Mouse (Mus musculus) gastrocnemius, postnatal 14 days (tissue): ENCODE data around the gene Zmiz1. TPM values are rescaled to one million over a fixed set of nuclear protein-coding genes. Genes with fewer than 3 reads are reported as not detected.
A peak's percentile ranks its signal among the peaks of the same experiment; 100 is the strongest.

ENCODE experiments used
- DNase-seq: peaks from one replicate; pipeline ENCODE4 v3.0.0; 2021; ENCODE audit warnings: mixed read lengths
- intact Hi-C: fragments of 180-260 bp; cut with DNase I; formaldehyde crosslinking; loops from one replicate; pipeline ENCODE4 v1.15.1; 2025; ENCODE audit warnings: low total_unique reads
- total RNA-seq, 2 experiments: library from RNA; stranded (reverse); gene quantifications; 2 replicates each; pipeline ENCODE4 v1.2.3; 2021

Gene Zmiz1
- total RNA-seq, 2 experiments from 2014 or later, result 30.3 to 36.0 TPM

DNA sequence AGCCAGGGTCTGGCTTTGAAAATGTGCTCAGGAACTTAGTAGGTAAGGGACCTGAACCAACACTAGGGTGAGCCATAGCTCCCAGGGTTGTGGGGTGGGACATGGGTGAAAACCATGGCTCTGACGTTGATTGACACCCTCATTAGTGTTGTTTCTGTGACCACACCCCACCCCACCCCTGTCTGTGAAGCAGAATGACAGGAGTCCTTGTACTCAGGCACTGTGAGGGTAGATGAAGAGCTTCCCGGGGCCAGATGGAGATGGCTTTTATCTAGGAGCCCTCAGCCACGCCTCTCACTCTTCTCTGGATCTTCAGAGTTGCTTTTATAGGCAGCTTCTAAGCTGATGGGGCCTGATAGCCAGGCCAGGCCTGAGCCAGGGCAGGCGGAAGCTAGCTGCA lies 63.4 kb downstream of the Zmiz1 start:
- intact Hi-C loops, result no loop called here
- DNase-seq, result no peak

DNA sequence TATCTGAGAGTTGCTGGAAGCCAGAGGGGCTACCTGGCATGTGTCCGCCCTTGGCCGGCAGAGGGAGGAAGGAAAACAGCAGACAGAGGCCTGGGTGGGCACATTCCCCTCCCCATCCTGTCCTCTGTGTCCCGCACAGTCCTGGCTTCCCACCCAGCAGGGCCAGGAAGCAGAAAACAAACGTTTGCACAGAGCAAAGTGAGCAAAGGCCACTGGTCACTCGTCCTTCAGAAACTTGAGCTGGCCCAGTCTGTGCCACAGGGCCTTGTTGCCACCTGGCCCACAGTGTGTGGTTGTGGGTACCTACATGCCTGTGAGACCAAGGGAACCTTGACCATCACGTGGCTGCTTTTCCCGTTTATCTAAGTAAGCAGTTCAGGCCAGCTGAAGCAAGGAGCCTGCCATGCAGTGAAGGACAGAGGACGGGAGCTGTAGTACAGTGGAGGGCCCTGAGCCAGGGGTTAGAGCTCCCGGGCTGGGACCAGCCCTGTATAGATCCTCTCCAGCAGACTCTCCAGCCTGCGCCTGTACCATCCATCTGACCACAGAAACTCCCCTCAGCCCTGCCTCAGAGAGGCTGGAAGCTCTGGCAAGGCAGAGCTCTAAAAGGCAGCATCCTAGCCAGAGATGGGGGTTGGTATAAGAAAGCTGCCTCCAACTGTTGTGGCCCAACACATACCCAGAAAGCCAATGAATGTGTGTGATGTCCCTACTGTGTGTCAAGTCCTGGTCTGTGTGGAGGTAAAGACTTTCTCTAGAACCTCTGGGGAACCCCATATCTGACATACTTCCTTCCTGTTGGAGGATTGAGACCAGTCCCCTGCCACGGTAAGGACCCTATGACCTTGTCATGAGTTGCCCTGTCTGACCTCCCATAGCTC lies 64.5 kb downstream of the Zmiz1 start:
- intact Hi-C loops, result no loop called here
- DNase-seq, result no peak

DNA sequence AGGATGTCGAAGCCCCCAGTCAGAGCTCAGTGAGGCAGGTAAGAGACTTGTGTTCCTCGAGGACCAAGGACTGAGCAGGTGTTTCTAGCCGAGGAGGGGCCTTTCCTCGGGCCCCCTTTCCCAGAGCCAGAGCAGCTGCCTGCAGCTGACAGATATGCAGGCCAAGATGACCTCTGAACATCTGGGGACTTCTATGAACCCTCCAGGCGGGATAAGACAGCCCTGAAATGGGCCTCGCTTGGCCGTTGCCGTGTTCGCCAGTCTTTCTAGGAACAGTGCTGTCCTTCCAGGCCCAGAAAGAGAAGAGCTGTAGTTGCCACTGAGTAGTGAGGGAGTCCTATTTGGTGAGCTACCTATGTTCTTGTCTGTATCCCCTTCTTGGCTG lies 65.1 kb downstream of the Zmiz1 start:
- DNase-seq, result no peak
- intact Hi-C loops, result no loop called here

DNA sequence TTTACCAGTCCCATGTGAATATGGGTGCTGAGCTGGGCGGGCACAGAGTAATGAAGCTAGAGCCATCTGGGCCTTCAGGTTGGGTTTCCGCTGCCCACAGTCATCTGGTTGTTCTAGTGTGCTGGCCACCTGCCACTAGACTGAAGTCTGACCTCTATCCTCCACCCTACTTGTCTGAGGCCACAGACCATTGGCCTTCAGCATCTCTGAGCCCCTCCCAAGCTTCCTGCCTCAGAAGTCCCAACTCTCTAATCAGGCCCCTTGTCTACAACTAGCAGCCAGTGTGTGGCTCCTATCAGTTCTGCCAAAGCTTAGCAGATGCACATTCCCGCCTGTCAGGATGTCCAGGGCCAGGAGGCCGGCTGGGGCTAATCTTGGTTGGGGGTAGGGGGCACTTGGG lies 65.9 kb downstream of the Zmiz1 start:
- no peak for DNase-seq
- intact Hi-C loops, result no loop called here

DNA sequence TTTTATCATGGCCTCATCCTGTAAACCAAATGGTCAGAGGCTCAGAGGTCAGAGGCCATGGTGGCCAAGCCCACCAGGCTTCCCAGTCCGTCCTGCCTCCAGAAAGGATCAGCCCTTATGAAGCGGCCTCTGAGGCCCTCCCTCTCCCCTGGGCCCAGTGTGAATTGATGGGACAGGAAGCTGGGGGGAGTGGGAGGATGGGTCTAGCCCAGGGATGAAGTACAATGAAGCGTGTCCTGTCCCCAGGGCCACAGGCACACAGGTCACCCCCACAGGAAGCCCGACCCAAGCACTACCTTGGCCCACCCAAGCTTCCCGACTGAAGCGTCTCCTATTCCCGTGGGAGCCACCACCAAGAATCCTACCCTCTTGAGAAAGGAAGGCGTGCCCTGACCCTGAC lies 66.7 kb downstream of the Zmiz1 start:
- no peak for DNase-seq
- intact Hi-C loops, result no loop called here

DNA sequence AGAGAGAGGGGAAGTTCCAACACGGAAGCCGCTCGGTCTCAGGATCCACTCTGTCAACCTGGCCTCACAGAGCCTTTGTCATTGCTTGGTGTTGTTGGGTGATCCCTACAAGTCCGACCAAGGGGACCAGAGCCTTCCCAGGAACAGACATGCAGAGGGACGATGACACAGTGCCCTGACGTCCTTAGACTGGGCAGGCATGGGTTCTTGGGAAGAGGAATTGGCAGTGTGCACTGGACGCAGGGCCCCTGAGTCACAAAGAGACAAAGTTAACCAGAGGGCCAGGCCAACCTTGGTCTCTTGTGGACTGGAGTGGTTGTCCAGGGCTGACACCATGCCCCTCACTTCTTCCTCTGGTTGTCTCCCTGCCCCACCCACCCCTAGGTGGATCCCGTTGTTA lies 67.9 kb downstream of the Zmiz1 start:
- DNase-seq, result no peak
- intact Hi-C loops, result no loop called here

DNA sequence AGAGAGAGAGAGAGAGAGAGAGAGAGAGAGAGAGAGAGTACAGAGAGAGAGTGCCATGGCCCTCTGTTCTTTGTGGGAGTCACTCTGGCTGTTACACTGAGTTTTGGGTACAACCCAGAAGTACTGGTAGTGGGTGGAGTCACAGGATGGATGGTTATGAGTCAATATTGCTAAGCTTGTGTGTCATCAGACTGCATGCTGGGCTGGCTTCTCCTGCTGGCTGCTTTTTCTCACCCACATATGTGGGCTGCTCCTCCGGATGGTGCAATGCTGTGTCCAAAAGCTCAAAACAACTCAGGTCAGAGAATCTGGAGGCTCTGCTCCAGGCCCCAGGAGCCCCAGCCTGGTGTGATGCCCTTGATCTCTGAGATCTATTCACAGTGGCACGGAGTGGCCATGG lies 68.3 kb downstream of the Zmiz1 start:
- intact Hi-C loops, result no loop called here
- DNase-seq, result no peak

DNA sequence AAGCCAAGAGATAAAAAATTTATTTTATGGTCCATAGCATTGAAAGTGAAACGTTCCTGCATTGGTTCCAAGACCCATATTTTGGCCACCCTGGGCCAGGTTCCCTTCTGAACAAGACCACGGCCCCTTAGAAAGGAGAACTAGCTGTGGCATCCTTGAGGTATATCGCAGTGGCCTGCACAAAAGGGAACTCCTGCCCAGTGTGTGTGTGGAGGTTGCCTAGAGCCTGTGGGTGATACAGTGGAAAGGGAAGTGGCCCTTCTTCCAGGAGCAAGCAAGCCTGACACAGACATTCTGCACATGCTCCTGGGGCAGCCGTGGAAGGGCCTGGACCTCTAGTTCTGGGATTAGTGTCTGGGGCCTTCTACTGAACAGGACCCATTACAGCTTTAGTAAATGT lies 71.4 kb downstream of the Zmiz1 start:
- intact Hi-C loops, result no loop called here
- DNase-seq, result no peak

DNA sequence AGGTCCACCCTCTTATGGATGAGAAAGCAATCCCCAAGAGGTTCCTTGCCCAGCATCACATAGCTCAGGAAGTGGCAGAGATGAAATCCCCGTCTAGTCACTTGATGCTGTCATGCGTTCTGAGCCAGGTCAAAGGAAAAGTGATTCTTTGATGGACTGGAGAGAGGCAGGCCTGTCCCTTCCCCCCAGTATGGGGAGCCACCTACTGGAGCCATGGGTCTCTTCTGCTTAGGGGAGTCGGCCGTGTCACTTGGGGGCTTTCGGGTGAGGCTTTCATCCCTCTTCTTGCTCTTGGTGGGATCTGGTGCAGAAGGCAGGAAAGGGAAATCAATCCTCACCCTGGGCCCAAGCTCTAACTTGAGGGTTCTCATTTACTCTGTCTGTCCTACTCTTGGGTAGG lies 71.8 kb downstream of the Zmiz1 start:
- DNase-seq, result no peak
- intact Hi-C loops, result no loop called here

DNA sequence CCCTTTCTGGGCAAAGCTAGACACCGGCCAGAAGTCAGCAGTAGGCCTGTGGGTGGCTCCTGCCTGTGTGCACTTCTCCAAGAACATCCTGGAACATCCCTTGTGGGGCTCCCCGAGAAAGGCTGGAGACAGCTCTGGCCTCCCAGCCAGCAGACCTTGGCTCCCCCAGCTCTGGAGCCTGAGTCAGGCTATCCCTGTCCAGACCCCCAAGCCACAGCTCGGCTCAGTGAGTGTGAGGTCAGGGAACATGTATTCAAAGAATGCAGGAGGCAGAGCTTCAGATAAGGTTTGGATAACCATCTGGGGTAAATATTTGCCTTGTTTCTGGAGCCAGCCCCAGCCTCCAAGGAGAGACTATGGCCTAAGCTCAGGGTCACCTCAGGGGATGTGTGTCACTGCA lies 74.0 kb downstream of the Zmiz1 start:
- DNase-seq, result no peak
- intact Hi-C loops, result no loop called here

DNA sequence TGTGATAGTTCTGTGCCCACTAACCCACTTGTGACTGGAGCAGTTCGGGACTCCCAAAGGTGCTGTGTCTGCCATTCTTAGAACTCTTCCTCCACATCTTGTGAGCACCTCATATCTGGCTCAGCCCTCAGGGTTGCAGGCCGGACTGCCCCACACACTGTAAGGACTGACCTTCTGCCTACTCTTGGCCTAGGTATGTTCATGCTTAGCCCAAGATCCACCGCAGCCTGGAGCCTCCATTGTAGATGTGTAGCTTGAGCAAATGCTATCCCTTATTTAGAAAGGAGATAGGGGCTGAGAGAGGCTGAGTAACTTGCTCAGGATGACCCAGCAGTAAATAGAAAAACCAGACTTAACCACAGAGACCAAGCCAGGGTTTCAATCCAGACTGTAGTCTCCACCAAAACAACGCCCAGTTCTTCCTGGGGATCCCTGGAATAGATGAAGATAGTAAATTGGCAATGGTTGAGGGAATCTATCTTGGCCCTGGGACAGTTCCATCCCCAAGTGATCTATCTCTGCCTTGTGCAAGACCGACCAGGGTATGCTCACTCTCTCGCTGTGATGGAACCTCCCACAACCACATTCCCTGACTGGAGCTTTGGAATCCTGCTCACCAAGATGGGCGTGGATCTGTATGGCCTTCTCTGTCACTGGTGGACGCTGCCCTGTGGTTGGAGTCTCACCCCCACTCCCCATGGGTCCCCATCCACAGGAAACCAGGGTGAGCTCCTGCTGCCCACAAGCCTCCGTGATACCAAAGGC lies 74.8 kb downstream of the Zmiz1 start:
- no peak for DNase-seq
- intact Hi-C loops, result no loop called here

DNA sequence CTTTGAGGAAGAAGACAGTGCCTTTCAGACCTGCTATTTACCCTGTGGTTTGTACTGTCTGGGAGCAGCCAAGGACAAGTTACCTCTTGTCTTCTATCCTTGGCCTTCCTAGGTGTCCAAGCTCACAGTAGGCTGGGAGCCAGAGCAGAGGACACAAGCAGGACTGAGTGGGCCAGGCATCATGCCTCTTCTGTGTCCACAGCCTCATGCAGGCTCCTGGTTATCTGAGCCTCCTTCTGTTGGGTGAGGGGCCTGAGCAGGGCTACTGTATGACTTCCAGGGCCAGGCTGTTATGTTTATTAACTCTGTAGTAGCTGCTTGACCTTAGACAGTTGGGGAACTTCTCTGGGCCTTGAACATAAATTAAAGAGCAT lies 75.4 kb downstream of the Zmiz1 start:
- intact Hi-C loops, result no loop called here
- no peak for DNase-seq

DNA sequence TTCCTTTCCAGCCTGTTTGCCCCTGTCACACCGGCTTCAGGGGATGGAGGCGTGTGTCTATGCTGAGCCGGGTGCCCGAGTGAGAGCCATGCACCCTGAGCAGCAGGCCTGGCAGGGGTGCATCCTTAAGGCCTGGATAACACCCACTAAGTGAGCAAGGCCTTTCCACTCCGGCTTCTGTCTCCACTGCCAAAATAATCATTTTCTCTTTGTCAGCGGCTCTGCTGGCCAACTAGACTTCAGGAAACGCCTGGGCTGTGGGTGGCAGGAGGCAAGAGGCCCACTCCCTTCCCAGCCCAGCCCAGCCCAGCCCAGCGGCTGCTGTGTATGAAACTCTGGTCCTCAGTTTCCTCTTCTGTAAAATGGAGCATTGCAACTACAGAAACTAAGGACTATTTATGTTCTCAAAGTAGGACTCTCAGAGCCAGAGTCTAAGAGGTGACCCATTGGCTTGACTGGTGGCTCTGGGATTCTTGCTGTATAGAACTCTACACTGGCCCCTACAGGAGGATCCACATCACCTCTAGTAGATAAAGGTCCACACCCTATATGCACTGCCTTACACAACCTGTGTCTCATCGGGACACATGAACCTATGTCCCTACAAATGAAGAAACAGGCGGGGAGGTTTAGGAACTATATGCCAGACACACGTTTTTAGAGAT lies 76.1 kb downstream of the Zmiz1 start:
- intact Hi-C loops, result no loop called here
- no peak for DNase-seq

DNA sequence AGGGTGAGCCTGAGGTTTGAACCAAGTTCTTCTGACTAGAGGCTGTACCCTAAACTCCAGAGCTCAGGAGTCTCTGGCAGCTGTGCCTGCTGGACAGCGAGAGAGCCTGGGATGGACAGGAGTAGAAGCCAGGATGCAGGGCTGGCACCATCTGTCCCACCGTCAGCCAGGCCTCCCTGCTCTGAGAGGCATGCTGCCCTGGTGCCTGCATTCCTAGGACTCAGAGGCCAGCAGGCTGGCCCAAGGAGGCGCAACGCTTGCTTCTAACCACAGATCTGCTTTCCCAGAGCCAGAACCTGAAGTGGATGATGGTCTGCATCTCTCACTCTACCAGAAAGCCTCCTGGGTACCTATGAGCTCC lies 76.6 kb downstream of the Zmiz1 start:
- intact Hi-C loops, result no loop called here
- peak; percentile 65 for DNase-seq

DNA sequence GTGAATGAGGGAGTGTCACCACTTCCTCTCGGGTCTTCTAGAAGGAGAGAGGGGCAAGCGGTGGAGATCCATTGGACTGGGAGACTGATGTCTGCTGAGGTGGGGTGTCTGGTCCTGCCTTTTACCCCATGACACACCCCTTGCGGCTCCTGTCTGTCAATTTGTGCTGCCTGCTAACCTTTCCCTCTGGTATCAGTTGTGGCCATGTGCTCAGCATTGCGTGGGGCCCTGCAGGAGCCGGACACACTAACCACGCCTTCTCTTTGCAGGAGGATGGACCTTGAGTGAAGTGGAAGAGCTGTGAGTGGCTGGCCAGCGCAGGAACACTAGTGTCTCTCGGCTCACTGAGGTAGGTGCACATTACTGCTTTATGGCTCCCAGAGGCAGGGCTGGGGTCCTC lies 77.5 kb downstream of the Zmiz1 start:
- no peak for DNase-seq
- intact Hi-C loops, result no loop called here

DNA sequence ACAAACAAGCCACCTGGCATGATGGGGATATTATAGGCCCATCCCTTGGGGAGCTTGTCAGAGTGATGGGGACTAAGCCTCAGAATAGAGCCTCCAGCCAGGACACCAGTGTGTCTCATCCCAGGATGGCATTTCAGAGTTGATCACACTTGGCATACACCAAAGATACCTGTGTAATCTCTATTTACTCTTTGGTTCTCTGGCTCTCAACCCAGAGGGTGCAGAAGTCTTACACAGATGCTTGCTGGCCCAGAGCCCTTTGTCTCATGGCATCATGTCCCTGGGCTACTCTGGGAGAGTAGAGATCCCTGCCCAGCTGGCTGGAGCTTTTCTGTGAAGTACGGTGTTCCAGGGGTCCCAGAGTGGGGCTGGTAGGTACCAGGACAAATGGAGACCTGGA lies 78.4 kb downstream of the Zmiz1 start:
- DNase-seq, result no peak
- intact Hi-C loops, result no loop called here

DNA sequence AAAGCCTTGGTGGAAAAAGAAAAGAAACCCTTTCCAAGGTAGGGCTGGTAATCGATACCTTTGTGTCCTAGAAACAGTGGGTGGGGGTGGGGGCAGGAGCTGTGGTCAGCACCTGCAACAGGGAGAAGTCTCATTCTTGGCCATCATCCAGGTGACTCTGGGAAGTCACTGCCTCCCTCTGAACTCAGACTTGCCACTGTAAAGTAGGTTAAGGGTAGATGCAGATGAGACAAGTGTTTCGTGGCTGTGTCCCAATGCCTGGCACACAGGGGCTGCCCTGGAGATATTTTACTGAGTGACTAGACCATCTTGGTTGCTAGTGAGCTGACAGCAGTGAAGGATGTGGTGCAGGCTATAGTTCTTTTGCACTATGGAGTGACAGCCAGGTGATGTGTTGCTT lies 79.5 kb downstream of the Zmiz1 start:
- intact Hi-C loops, result no loop called here
- DNase-seq, result no peak

DNA sequence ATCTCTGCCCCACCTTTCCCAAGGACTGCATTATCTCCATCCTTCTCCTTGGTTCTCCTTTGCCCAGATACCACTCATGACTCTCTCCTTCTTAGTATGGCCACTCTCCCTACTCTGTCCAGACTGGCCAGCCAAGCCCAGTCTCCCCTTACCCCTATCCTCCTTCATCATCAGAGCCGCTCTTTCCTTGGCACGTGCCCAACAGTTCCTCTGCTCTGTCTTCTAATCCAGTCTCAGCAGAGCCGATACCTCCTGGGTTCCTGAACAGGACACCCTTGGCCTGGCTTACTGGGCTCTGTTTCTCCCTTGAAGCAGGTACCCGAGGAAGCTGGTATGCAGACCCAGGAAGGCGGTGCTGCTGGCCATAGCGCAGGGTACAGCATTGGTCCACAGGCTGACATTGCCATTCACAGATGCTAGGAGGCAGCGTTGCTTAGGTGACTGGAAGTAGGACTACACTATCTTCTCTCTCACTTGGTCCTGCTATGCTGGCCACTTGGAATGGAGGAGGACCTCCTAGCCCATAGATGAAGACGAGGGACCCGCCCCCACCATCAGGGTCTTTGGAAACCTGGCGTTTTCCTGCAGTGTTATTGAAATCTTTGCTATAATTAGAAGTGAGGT lies 80.6 kb downstream of the Zmiz1 start:
- intact Hi-C loops, result loop anchor here (2.0 kb wide), 1 partner anchor 23 kb away; no protein-coding TSS in a partner anchor
- no peak for DNase-seq

DNA sequence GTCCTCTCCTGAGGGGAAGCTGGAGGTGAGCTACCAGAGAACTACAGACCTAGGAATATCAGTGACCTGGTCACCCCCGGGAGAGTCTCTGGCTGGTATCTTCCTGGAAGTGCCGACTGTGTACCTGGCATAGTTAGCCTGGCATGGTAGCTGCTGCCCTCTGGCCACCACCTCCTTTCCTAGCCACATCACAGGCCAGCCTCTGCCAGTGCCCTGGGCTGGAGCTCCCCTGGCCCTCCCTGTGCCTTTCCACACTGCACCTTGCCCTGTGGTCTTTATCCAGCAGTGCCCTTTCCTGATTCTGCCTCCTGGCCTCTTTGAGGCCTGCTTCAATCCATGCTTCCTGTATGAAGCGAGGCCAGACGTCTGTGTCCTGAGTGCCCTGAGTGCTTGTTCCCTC lies 81.2 kb downstream of the Zmiz1 start:
- DNase-seq, result no peak
- intact Hi-C loops, result loop anchor here (2.0 kb wide), 1 partner anchor 23 kb away; no protein-coding TSS in a partner anchor

DNA sequence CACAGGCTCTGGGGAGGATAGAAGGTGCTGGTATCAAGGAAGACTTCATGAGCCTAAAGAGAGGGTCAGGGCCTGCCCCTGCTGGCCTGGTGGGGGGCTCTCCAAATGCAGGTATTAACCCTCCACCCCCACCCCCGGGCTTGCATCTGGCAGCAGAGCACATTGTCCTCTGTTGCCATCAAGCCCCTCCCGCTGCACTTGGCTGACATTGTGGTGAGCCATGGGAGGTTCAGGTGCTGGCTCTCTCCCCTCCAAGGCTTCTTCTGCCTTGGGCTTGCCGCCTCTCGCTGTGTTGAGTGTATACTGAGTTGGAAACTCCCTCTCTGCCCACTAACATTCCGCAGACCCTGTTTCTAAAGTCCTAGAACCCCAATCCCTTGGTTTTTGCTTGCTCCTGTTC lies 82.2 kb downstream of the Zmiz1 start:
- DNase-seq, result no peak
- intact Hi-C loops, result loop anchor here (2.0 kb wide), 1 partner anchor 22 kb away; no protein-coding TSS in a partner anchor
